Comparison of ENCODE assay signal across 8 mouse cellular contexts in genomic region chr3:31790342-31790970, GRCm38 (mm10).
DNase-seq lines count a peak whose midpoint lies in the region; ATAC-seq and TF ChIP-seq lines count a peak whose summit lies in the region.

No protein-coding gene starts in this region.

- peak; percentile 2 for DNase-seq in gastrocnemius, adult 18-20 months (ENCODE audit: low spot score)
- DNase-seq in gastrocnemius, postnatal 25 days: no peak
- DNase-seq in ES-E14 (ENCODE audit: low read depth, low spot score): peak; percentile 43
- DNase-seq in cerebellum, postnatal 36 days: peak; percentile 14 to 55
- peak; percentile 69 to 78 for DNase-seq in left cerebral cortex, postnatal 14 days (ENCODE audit: low spot score in 2 of 2)
- no peak for DNase-seq in thymus, postnatal 4 days

- in situ Hi-C loops in ES-E14 (cut with MboI; ENCODE audit: low sequenced_read_pairs in 2 of 2, unreplicated experiment in 2 of 2): loop anchor here (10.0 to 25.0 kb wide), 4 partner anchors 394 to 697 kb away; partner anchors contain the start of gene Kcnmb3 (in 1 of the 2)

- H3K9ac ChIP-seq in ES-E14 (ENCODE audit: insufficient read depth, low read depth, low read length, poor library complexity, severe bottlenecking): no peak overlapping the region
- H3K9ac ChIP-seq in hindbrain, embryonic 13.5 days: no peak overlapping the region
- H3K9ac ChIP-seq in neural tube, embryonic 12.5 days: no peak overlapping the region

- H3K4me3 ChIP-seq in ES-E14 (ENCODE audit: insufficient read depth in 1 of 2, low read depth in 1 of 2, low read length in 2 of 2, poor library complexity in 1 of 2, severe bottlenecking in 1 of 2): no peak overlapping the region
- no peak overlapping the region for H3K4me3 ChIP-seq in hindbrain, embryonic 13.5 days
- H3K4me3 ChIP-seq in neural tube, embryonic 12.5 days: no peak overlapping the region

- no peak overlapping the region for H3K4me2 ChIP-seq in hindbrain, embryonic 13.5 days
- H3K4me2 ChIP-seq in neural tube, embryonic 12.5 days (replicated peaks): no peak overlapping the region

- H3K27me3 ChIP-seq in hindbrain, embryonic 13.5 days: no peaks in the 10 kb centered on the region
- H3K27me3 ChIP-seq in neural tube, embryonic 12.5 days (replicated peaks): no peaks in the 10 kb centered on the region

- H3K4me1 ChIP-seq in ES-E14 (ENCODE audit: control insufficient read depth in 2 of 2, insufficient read depth in 2 of 2, low read length in 2 of 2, poor library complexity in 1 of 2): no peaks in the 10 kb centered on the region
- 0 out of 2 replicates have a peak, but pooled peaks cover 2% of the 10 kb centered on the region for H3K4me1 ChIP-seq in hindbrain, embryonic 13.5 days (replicated peaks)
- no peaks in the 10 kb centered on the region for H3K4me1 ChIP-seq in neural tube, embryonic 12.5 days

- no peak overlapping the region for H3K27ac ChIP-seq in ES-E14 (ENCODE audit: insufficient read depth, low read depth, low read length, poor library complexity, severe bottlenecking)
- no peak overlapping the region for H3K27ac ChIP-seq in hindbrain, embryonic 13.5 days
- no peak overlapping the region for H3K27ac ChIP-seq in neural tube, embryonic 12.5 days

- no peaks in the 10 kb centered on the region for H3K9me3 ChIP-seq in ES-E14 (ENCODE audit: control insufficient read depth, insufficient read depth, low read depth, low read length)
- H3K9me3 ChIP-seq in hindbrain, embryonic 13.5 days: no peaks in the 10 kb centered on the region
- H3K9me3 ChIP-seq in neural tube, embryonic 12.5 days: no peaks in the 10 kb centered on the region

- no peaks in the 10 kb centered on the region for H3K36me3 ChIP-seq in ES-E14 (ENCODE audit: control insufficient read depth, insufficient read depth, low read length, poor library complexity, severe bottlenecking)
- no peaks in the 10 kb centered on the region for H3K36me3 ChIP-seq in hindbrain, embryonic 13.5 days
- H3K36me3 ChIP-seq in neural tube, embryonic 12.5 days: no peaks in the 10 kb centered on the region

- ATAC-seq in hindbrain, embryonic 13.5 days (ENCODE audit: low FRiP score): peak; percentile 86
- peak; percentile 72 for ATAC-seq in neural tube, embryonic 12.5 days (ENCODE audit: low FRiP score, low read depth)

- 31% methylated on average over 4 of the region's 4 CpGs for WGBS in hindbrain, embryonic 13.5 days
- 36% methylated on average over 4 of the region's 4 CpGs for WGBS in neural tube, embryonic 12.5 days

- intact Hi-C loops in left cerebral cortex, postnatal 14 days (cut with DNase I): loop anchor here (2.0 to 10.0 kb wide), 5 partner anchors 164 to 717 kb away; no protein-coding TSS in a partner anchor

TF ChIP-seq in ES-E14, 5 proteins besides CTCF, POLR2A, EP300 and RAD21:
- no peak for TF ChIP-seq MAFK (IDR thresholded peaks at IDR 0.05; ENCODE audit: insufficient read depth, low read depth, low read length)
- TF ChIP-seq ZC3H11A (IDR thresholded peaks at IDR 0.05; ENCODE audit: borderline replicate concordance, low read depth, low read length): peak; percentile 55

Comparison
In these comparisons a context has a peak if more than half of its experiments do, and no peak if none do; other contexts are left out.
1. DNase-seq: peak in gastrocnemius, adult 18-20 months (single experiment), ES-E14 (single experiment), cerebellum, postnatal 36 days (2 of 2) and left cerebral cortex, postnatal 14 days (2 of 2); none in gastrocnemius, postnatal 25 days (single experiment) and thymus, postnatal 4 days (single experiment).